Mouse (Mus musculus) right cerebral cortex, postnatal 4 days (tissue): ENCODE measurements at regions not wholly inside any gene's neighbourhood (a gene's known extent, or its start where the extent isn't known, plus 50 kb on each side); places are given as distances from the start of the nearest gene placed in this dataset.
A peak's percentile ranks its signal among the peaks of the same experiment; 100 is the strongest.
"Not testable (repeated sequence)": the region's sequence is repeated elsewhere in the genome, so short reads cannot be mapped to it uniquely, and the experiment has no call there.

Experiments used
- DNase-seq: peaks from one replicate; pipeline ENCODE4 v3.0.0-alpha.2; 2022

DNA sequence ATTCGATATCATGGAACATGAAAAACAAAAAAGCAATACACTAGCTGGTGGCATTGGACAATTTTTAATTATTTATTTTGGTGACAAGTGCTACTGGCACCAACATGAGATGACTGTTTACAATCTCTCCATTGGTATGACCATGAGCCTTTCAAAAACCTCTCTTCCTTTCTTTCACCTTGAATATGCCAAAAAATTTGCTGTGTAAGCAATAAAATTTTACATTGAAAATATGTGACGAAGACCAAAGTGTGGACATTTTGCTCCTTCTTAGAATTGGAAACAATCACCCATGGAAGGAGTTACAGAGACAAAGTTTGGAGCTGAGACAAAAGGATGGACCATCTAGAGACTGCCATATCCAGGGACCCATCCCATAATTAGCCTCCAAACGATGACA lies 83.4 kb upstream of the Gm49339 start:
- not testable (repeated sequence) for DNase-seq

GRCm38 (mm10) chr10:51405141-51405540 lies 75.3 kb upstream of the Gm49339 start:
- DNase-seq, result peak; percentile 78

- no peak for DNase-seq
Measured at GRCm38 (mm10) chr10:51412795-51413194, 67.6 kb upstream of the Gm49339 start.

DNA sequence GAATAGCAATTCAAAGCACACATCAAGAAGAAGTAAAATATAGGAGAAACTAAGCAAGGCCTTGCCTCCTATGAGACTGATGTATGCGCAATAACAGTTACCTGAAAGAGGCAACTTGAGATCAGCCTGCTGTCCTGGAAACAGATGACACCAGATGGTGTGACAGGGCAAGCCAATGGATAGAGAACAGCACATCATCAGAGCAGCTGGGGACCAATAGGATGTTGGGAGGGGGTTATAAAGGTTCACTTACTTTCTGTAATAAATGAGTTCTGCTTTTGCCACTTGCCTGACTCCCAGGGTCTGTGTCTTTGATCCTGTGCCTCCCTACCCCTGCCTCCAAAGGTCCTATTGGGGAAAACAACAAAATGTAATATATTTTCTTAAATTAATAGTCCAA lies 65.9 kb upstream of the Gm49339 start:
- DNase-seq, result no peak

- DNase-seq, result no peak
Measured at GRCm38 (mm10) chr10:51416723-51417122, 63.7 kb upstream of the Gm49339 start.

DNA sequence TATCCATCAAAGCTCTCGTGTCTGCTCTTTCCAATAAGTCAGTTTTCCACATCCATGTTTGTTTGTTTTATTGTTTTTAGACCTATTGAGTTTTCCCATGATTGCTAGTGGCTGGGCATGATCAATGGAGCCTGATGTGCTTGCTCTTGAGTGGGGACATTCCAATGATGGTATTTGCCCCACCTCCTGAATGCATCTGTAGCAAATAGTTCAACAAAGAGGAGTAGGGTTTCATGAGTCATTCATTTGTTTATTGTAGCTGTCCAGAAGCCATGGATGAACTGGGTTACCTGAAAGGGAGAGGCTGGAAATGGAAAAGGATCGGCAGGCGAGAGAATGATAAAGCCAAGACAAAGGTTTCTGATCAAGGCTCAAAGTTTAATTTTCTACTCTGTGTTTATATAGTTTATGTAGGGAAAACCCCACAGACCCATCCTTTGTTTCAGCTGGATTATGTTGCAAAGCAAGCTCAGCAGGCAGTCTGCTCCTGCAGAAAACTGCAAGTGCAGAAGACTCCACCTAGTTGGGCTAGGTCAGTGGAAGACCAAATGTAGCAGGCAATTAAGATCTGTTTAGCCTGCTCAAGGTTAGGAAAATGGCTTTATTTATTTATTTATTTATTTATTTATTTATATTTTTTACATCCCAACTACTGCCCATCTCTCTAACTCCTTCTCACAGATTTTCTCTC lies 63.0 kb upstream of the Gm49339 start:
- no peak for DNase-seq

DNA sequence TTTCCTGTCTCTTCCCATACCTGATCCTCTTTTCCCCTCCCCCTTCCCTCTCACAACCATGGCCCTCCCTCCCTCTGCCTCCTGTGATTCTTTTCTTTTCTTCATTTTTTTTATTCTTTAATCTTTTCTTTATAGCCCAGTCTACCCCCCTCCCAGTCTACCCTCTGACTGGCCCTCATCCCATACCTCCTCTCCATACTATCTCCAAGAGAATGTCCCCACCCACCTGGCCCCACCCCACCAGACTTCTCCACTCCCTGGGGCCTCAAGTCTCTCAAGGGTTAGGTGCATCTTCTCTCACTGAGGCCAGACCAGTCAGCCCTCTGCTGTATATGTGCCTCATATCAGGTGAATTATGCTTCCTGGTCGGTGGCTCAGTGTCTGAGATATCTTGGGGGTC lies 61.9 kb upstream of the Gm49339 start:
- DNase-seq, result no peak

GRCm38 (mm10) chr10:51422501-51422900 lies 57.9 kb upstream of the Gm49339 start:
- DNase-seq, result no peak
